Mouse (Mus musculus): ENCODE measurements around the gene a. TPM values are rescaled to one million over a fixed set of nuclear protein-coding genes. Genes with fewer than 3 reads are reported as not detected.

Gene a
- total and polyA plus RNA-seq, 2 experiments from 2014 or later: 0.85 TPM; not detected in 1

DNA sequence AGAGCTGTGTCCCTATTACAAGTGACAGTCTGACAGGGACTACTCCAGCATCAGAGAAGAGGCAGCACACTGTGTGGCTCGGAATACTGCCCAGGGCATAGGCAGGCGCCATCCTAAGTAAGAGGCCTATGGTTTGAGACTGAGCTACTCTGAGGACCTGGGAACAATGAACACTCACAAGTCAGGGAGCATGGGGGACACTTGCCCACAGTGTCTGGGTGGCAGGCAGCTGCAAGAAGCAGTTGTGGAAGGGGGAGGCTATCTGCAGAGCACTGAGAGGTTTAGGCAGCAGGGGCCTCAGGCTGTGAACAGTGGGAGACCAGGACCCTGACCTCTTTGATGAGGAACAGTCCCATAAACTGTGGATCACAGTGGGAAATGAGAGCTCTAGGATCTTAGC, 137.1 kb downstream of the a start:
- no peaks in the 10 kb centered on the region for H3K27me3 ChIP-seq (ENCODE audit: insufficient read depth, low read length)
- no peak overlapping the region for H3K9ac ChIP-seq (replicated peaks; ENCODE audit: low read length)
- 53% methylated on average over 2 of the region's 2 CpGs for WGBS
- no peak overlapping the region for H3K27ac ChIP-seq
- ATAC-seq: peak; percentile 62; the same call in 1 of the 2 replicates
- H3K36me3 ChIP-seq (ENCODE audit: insufficient read depth, low read length): no peaks in the 10 kb centered on the region
- no peak for DNase-seq (ENCODE audit: low spot score)
- H3K9me3 ChIP-seq (ENCODE audit: low read length): no peaks in the 10 kb centered on the region
- no peaks in the 10 kb centered on the region for H3K4me1 ChIP-seq (ENCODE audit: insufficient read depth, low read length)
- no peak overlapping the region for H3K4me2 ChIP-seq (ENCODE audit: low read depth, low read length)
- H3K4me3 ChIP-seq (ENCODE audit: low read length): no peak overlapping the region
- no peak for TF ChIP-seq CTCF (IDR thresholded peaks at IDR 0.05; ENCODE audit: low read depth)

DNA sequence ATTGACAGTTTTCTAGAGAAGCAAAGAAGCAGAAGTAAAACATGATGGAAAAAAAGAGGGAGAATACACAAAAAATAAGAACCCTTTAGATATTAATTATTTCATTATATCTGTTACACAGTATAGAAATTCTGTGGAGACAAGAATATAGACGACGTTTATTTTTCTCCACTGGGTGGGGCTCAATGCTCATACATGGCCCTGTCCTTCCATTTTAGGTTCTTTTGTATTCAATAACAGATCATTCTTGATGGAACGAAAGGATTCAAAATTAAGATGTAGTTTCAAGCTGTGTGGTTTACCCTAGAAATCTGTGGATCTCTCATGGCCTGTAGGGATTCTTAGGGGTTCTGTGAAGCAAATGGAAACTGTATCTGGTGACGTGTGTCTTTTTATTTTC, 142.7 kb downstream of the a start:
- DNase-seq (ENCODE audit: low spot score): peak; percentile 70
- H3K4me2 ChIP-seq (ENCODE audit: low read depth, low read length): no peak overlapping the region
- H3K9me3 ChIP-seq (ENCODE audit: low read length): no peaks in the 10 kb centered on the region
- ATAC-seq: no peak
- H3K4me3 ChIP-seq (ENCODE audit: low read length): no peak overlapping the region
- no peak overlapping the region for H3K27ac ChIP-seq
- WGBS: 44% methylated on average over 4 of the region's 4 CpGs
- H3K4me1 ChIP-seq (ENCODE audit: insufficient read depth, low read length): no peaks in the 10 kb centered on the region
- TF ChIP-seq CTCF (IDR thresholded peaks at IDR 0.05; ENCODE audit: low read depth): peak; percentile 52
- no peaks in the 10 kb centered on the region for H3K27me3 ChIP-seq (ENCODE audit: insufficient read depth, low read length)
- H3K9ac ChIP-seq (replicated peaks; ENCODE audit: low read length): no peak overlapping the region
- H3K36me3 ChIP-seq (ENCODE audit: insufficient read depth, low read length): no peaks in the 10 kb centered on the region

DNA sequence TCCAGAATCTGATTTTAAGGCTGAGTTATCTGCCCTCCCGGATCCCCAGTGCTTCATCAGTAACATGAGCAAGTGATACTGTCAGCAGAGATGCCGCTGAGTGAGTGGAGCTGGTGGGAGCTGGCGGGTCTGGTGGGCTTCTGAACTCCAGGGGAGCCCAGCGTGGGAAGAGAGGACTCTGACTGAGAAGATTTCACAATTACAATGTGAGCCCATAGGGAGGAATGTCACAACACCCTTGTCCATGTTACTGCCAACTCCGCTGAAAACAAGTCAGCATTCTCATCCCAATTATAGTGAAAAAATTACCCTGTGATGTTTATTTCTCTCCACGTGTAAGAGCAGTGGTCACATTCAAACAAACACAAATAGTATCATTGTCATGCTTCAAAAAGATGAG, 144.9 kb downstream of the a start:
- DNase-seq (ENCODE audit: low spot score): no peak
- 69% methylated on average over 6 of the region's 6 CpGs for WGBS
- H3K36me3 ChIP-seq (ENCODE audit: insufficient read depth, low read length): no peaks in the 10 kb centered on the region
- H3K27ac ChIP-seq: no peak overlapping the region
- no peaks in the 10 kb centered on the region for H3K4me1 ChIP-seq (ENCODE audit: insufficient read depth, low read length)
- no peak for ATAC-seq
- H3K27me3 ChIP-seq (ENCODE audit: insufficient read depth, low read length): no peaks in the 10 kb centered on the region
- no peaks in the 10 kb centered on the region for H3K9me3 ChIP-seq (ENCODE audit: low read length)
- no peak overlapping the region for H3K9ac ChIP-seq (replicated peaks; ENCODE audit: low read length)
- no peak overlapping the region for H3K4me2 ChIP-seq (ENCODE audit: low read depth, low read length)
- no peak overlapping the region for H3K4me3 ChIP-seq (ENCODE audit: low read length)
- TF ChIP-seq CTCF (IDR thresholded peaks at IDR 0.05; ENCODE audit: low read depth): no peak

- no peaks in the 10 kb centered on the region for H3K4me1 ChIP-seq (ENCODE audit: insufficient read depth, low read length)
- no peak overlapping the region for H3K4me2 ChIP-seq (ENCODE audit: low read depth, low read length)
- H3K36me3 ChIP-seq (ENCODE audit: insufficient read depth, low read length): no peaks in the 10 kb centered on the region
- H3K27me3 ChIP-seq (ENCODE audit: insufficient read depth, low read length): no peaks in the 10 kb centered on the region
- WGBS: 65% methylated on average over 11 of the region's 11 CpGs
- no peak for DNase-seq (ENCODE audit: low spot score)
- no peak overlapping the region for H3K4me3 ChIP-seq (ENCODE audit: low read length)
- no peak overlapping the region for H3K9ac ChIP-seq (replicated peaks; ENCODE audit: low read length)
- no peaks in the 10 kb centered on the region for H3K9me3 ChIP-seq (ENCODE audit: low read length)
- ATAC-seq: no peak
- TF ChIP-seq CTCF (IDR thresholded peaks at IDR 0.05; ENCODE audit: low read depth): no peak
- H3K27ac ChIP-seq: no peak overlapping the region
Measured at GRCm38 (mm10) chr2:154936536-154937155, 145.4 kb downstream of the a start.

GRCm38 (mm10) chr2:154937547-154938390, 146.6 kb downstream of the a start:
- Histone ChIP-seq H3K27ac (no peak overlapping the region), H3K9ac (replicated peaks; ENCODE audit: low read length) (no peak overlapping the region), H3K9me3 (ENCODE audit: low read length) (no peaks in the 10 kb centered on the region), H3K4me1 (ENCODE audit: insufficient read depth, low read length) (no peaks in the 10 kb centered on the region), H3K4me2 (ENCODE audit: low read depth, low read length) (no peak overlapping the region), H3K27me3 (ENCODE audit: insufficient read depth, low read length) (no peaks in the 10 kb centered on the region), H3K36me3 (ENCODE audit: insufficient read depth, low read length) (no peaks in the 10 kb centered on the region), H3K4me3 (ENCODE audit: low read length) (no peak overlapping the region)
- no peak for DNase-seq (ENCODE audit: low spot score)
- 92% methylated on average over 8 of the region's 8 CpGs for WGBS
- ATAC-seq: no peak
- TF ChIP-seq CTCF (IDR thresholded peaks at IDR 0.05; ENCODE audit: low read depth): no peak

DNA sequence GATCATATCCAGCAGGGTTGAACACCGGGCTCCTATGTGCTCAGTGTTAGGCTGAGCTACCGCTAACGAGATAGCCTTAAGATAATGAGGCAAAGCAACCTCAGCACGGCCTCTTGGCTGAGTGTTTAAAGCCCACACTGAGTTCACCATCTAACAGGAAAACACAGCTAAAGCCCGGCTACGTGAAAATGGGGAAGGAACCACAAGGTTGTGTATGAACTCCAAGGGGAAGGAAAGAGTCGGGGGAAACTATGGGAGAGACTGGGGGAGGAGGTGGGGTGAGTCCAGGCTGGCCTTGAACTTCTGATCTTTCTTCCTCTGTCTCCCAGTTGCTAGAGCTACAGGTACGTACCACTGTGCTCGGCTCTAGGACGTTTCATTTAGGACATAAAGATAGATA, 150.8 kb downstream of the a start:
- no peak for TF ChIP-seq CTCF (IDR thresholded peaks at IDR 0.05; ENCODE audit: low read depth)

GRCm38 (mm10) chr2:154942546-154942945, 151.3 kb downstream of the a start:
- Histone ChIP-seq H3K4me3 (ENCODE audit: low read length) (no peak overlapping the region), H3K9me3 (ENCODE audit: low read length) (no peaks in the 10 kb centered on the region), H3K27ac (no peak overlapping the region), H3K4me1 (ENCODE audit: insufficient read depth, low read length) (no peaks in the 10 kb centered on the region), H3K4me2 (ENCODE audit: low read depth, low read length) (0 out of 2 replicates have a peak overlapping the region, but pooled peaks have one; percentile 38), H3K9ac (replicated peaks; ENCODE audit: low read length) (no peak overlapping the region), H3K36me3 (ENCODE audit: insufficient read depth, low read length) (no peaks in the 10 kb centered on the region), H3K27me3 (ENCODE audit: insufficient read depth, low read length) (no peaks in the 10 kb centered on the region)
- WGBS: 50% methylated on average over 11 of the region's 11 CpGs
- ATAC-seq (no peak), DNase-seq (ENCODE audit: low spot score) (no peak)
- TF ChIP-seq CTCF (IDR thresholded peaks at IDR 0.05; ENCODE audit: low read depth): no peak

More for the DNA sequence above, 150.8 kb downstream of the a start:
- Histone ChIP-seq H3K4me2 (ENCODE audit: low read depth, low read length) (no peak overlapping the region), H3K27ac (no peak overlapping the region), H3K36me3 (ENCODE audit: insufficient read depth, low read length) (no peaks in the 10 kb centered on the region), H3K9me3 (ENCODE audit: low read length) (no peaks in the 10 kb centered on the region), H3K4me3 (ENCODE audit: low read length) (no peak overlapping the region), H3K4me1 (ENCODE audit: insufficient read depth, low read length) (no peaks in the 10 kb centered on the region), H3K9ac (replicated peaks; ENCODE audit: low read length) (no peak overlapping the region), H3K27me3 (ENCODE audit: insufficient read depth, low read length) (no peaks in the 10 kb centered on the region)
- ATAC-seq (no peak), DNase-seq (ENCODE audit: low spot score) (no peak)
- WGBS: 83% methylated on average over 10 of the region's 10 CpGs

Data from hindbrain, postnatal 0 days (tissue).